Mouse (Mus musculus) liver, embryonic 15.5 days (tissue): ENCODE measurements around the gene Proca1. TPM values are rescaled to one million over a fixed set of nuclear protein-coding genes. Genes with fewer than 3 reads are reported as not detected.
"Not testable (repeated sequence)": the region's sequence is repeated elsewhere in the genome, so short reads cannot be mapped to it uniquely, and the experiment has no call there.

Experiments used
- ATAC-seq: fragments of 200-750 bp; cut with Nextera tagmentation; 2 replicates; pipeline ENCODE4 v1.8.0; 2017; ENCODE audit warnings: moderate number of reproducible peaks, mild to moderate bottlenecking, moderate library complexity; ENCODE audit not compliant: insufficient read depth
- H3K27ac ChIP-seq: fragments of 300-500 bp; sonication (generic); replicated peaks from 2 replicates; pipeline ENCODE4 v1.5.1; 2015; ENCODE audit warnings: mild to moderate bottlenecking, inconsistent platforms
- H3K27me3 ChIP-seq: fragments of 300-500 bp; sonication (generic); 2 replicates; pipeline ENCODE4 v1.6.1; 2015; ENCODE audit warnings: mild to moderate bottlenecking, inconsistent platforms
- H3K36me3 ChIP-seq: fragments of 300-500 bp; sonication (generic); replicated peaks from 2 replicates; pipeline ENCODE4 v1.6.1; 2015; ENCODE audit warnings: moderate library complexity, mild to moderate bottlenecking, inconsistent platforms
- H3K4me1 ChIP-seq: fragments of 300-500 bp; sonication (generic); replicated peaks from 2 replicates; pipeline ENCODE4 v1.6.1; 2015; ENCODE audit warnings: inconsistent platforms
- H3K4me2 ChIP-seq: fragments of 300-500 bp; sonication (generic); 2 replicates; pipeline ENCODE4 v1.6.1; 2015; ENCODE audit warnings: moderate library complexity, mild to moderate bottlenecking, inconsistent platforms
- H3K4me3 ChIP-seq: fragments of 300-500 bp; sonication (generic); replicated peaks from 2 replicates; pipeline ENCODE4 v1.5.1; 2015; ENCODE audit warnings: mild to moderate bottlenecking, inconsistent platforms
- H3K9ac ChIP-seq: fragments of 300-500 bp; sonication (generic); 2 replicates; pipeline ENCODE4 v1.6.1; 2015; ENCODE audit warnings: moderate library complexity, mild to moderate bottlenecking, inconsistent platforms
- H3K9me3 ChIP-seq: fragments of 300-500 bp; sonication (generic); replicated peaks from 2 replicates; pipeline ENCODE4 v1.6.1; 2016; ENCODE audit warnings: inconsistent platforms
- WGBS: fragments of 180-500 bp; shearing (Covaris S2); methylation state at CpG from one replicate; pipeline ENCODE4 v1.1.7; 2015; ENCODE audit warnings: mixed read lengths; ENCODE audit not compliant: insufficient replicate concordance; 5-methylcytosine and 5-hydroxymethylcytosine counted together
- polyA plus RNA-seq: library from polyadenylated mRNA; unstranded; fragments of >200 nt; fragmentation: Nextera tagmentation; extraction: Ambion mirVana; gene quantifications from 2 replicates; pipeline ENCODE4 v1.2.1, GENCODE M21; 2015

Proca1 gene
- polyA plus RNA-seq, 1 experiment from 2014 or later: 0.24 TPM

DNA sequence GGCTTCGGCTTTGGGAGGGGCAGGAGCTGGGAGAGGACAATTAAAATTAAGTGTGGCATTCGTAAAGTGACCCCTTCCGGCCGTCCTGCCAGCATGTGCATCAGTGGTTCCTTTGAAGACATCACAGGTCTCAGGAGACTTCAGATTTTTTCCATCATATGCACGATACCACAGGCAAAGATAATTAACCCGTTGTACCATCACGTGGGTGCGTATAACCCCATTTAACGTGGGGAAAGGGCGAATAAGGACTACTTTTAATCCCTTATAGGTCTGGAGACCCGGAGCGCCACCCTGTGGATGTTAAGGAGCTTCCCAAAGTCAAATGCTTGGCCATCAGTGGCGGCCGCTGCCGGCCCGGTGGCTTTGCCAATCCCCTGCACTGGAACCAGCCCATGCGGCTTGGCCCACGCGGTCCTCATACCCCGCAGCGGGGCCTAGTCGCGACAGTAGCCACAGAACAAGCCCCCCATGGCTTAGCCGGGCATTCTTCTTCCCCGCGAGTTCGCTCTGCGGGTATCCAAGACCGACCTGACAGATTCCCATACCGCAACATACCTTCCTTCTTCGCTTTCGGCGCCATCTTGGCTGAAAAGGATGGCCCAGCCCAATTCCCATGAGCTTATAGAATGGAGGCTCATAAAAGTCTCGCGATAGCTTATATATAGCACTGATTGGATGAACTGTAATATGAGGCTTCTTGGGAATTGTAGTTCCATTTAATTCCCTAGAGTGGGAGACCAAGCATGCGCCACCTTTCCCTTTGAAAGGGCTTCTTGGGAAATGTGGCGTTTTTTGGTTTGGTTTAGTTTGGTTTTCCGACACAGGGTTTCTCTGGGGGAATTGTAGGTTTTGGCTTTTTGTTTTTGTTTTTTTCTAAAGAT, 10.0 kb upstream of the Proca1 start, which contains the start of gene Rpl23a:
Gene Rpl23a, minus strand, starts transcription at position 624 of the 884 bp plus-strand sequence.
- peak within 1 kb of the TSS; percentile 96 for H3K4me2 ChIP-seq
- H3K27me3 ChIP-seq: peaks cover 27% of the 10 kb centered on the region
- H3K27ac ChIP-seq: peak within 1 kb of the TSS; percentile 89
- H3K4me3 ChIP-seq: peak within 1 kb of the TSS; percentile 91
- under 1% methylated on average over 38 of the region's 38 CpGs for WGBS
- H3K9ac ChIP-seq: peak within 1 kb of the TSS; percentile 84
- peaks cover 31% of the 10 kb centered on the region for H3K36me3 ChIP-seq
- peaks cover 50% of the 10 kb centered on the region for H3K4me1 ChIP-seq
- peak; percentile 67 for ATAC-seq
- H3K9me3 ChIP-seq: no peaks in the 10 kb centered on the region

DNA sequence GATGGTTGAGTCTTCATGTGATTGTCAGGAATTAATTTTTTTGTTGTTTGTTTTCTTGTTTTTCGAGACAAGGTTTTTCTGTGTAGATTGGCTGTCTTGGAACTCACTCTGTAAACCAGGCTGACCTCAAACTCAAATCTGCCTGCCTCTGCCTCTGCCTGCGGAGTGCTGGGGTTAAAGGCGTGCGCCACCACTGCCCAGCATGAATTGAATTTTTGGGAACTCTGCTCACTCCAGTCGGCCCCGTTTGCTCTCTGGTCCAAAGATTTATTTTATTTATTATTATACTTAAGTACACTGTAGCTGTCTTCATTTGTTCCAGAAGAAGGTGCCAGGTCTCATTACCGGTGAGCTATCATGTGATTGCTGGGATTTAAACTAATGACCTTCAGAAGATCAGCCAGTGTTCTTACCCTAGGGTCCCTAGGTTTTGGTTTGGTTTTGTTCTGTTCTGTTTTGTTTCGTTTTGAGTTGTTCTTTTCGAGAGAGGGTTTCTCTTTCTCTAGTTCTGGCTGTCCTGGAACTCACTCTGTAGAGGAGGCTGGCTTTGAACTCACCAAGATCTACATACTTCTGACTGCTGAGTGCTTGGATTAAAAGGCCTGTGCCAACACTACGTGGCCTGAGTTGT, 9.2 kb upstream of the Proca1 start:
- Histone ChIP-seq H3K4me1 (peaks cover 55% of the 10 kb centered on the region), H3K9ac (no peak overlapping the region), H3K4me3 (peak overlapping the region; percentile 91)

DNA sequence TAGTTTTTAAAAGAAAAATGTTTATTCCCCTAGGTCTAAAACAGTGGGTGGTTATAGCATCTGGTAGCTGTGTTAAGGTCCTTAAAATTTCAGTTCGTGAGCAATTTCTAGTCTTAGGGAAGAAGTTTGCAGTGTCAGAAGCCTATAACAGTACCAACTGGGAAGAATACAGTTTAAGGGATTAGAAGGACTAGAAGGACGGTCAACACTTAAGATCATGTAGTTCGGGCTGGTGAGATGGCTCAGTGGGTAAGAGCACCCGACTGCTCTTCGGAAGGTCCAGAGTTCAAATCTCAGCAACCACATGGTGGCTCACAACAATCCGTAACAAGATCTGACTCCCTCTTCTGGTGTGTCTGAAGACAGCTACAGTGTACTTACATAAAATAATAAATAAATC, 8.5 kb upstream of the Proca1 start:
- H3K4me3 ChIP-seq, H3K9me3 ChIP-seq, ATAC-seq, H3K27ac ChIP-seq, H3K4me2 ChIP-seq, H3K9ac ChIP-seq: not testable (repeated sequence)
- peaks cover 42% of the 10 kb centered on the region for H3K27me3 ChIP-seq
- peaks cover 27% of the 10 kb centered on the region for H3K36me3 ChIP-seq
- H3K4me1 ChIP-seq: peaks cover 55% of the 10 kb centered on the region
- 84% methylated on average over 6 of the region's 6 CpGs for WGBS

More for the DNA sequence above, 9.2 kb upstream of the Proca1 start:
- Histone ChIP-seq H3K4me2 (peak overlapping the region; percentile 96), H3K27me3 (peaks cover 35% of the 10 kb centered on the region), H3K36me3 (peaks cover 31% of the 10 kb centered on the region), H3K9me3 (no peaks in the 10 kb centered on the region), H3K27ac (no peak overlapping the region)
- WGBS: 39% methylated on average over 10 of the region's 10 CpGs
- no peak for ATAC-seq

DNA sequence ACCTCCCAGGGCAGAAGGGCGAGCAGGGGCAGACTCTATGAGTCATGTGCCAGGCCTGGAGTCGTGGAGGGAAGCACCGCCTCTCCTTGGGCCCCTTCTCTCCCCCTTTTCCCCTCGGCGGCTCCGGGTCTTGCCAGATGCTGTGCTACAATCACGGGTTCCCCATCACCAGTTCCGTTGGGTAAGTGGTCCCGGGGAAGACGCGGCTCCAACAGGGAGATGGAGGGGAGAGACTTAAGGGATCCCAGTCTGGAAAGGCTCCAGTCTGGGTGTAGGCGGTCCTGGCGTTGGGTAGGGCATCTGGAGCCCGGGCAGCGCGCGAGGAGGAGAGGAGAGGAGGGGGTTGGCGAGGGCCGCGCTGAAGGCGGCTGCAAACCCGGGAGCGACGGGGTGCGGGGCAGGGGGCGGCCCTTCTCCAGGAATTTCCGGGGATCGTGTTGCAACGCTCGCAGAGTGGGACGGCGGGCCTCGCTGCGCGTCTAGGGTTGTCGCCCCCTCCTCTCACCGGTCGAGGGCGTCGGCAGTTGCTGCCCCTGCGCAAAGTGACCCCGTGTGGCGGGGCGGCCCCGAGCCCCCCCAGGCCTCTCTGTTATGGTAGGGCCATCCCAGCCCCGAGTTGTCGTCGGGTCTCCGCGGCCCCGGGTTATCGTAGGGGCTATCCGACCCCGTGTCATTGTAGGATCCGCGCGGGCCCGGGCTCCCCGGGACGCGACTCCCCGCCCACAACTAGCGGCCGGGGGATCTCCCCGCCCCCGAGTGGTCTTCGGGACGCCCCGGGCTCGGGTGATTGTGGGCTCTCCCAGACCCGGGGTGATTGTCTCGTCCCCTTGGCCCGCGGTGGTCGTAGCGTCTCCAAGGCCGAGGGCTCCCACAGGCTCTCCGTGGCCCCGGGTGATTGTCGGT, 4.6 kb upstream of the Proca1 start, which contains the start of gene Rab34:
Gene Rab34, plus strand, starts transcription at position 100 of the 903 bp plus-strand sequence.
- Histone ChIP-seq H3K36me3 (no peaks in the 10 kb centered on the region), H3K9ac (peak within 1 kb of the TSS; percentile 49; the same call in 1 of the 2 replicates), H3K4me2 (peak within 1 kb of the TSS; percentile 65), H3K27ac (peak within 1 kb of the TSS; percentile 73), H3K4me3 (peak within 1 kb of the TSS; percentile 56), H3K27me3 (peaks cover 73% of the 10 kb centered on the region), H3K9me3 (no peaks in the 10 kb centered on the region), H3K4me1 (peaks cover 32% of the 10 kb centered on the region)
- WGBS: under 1% methylated on average over 77 of the region's 80 CpGs
- ATAC-seq: peak; percentile 27

DNA sequence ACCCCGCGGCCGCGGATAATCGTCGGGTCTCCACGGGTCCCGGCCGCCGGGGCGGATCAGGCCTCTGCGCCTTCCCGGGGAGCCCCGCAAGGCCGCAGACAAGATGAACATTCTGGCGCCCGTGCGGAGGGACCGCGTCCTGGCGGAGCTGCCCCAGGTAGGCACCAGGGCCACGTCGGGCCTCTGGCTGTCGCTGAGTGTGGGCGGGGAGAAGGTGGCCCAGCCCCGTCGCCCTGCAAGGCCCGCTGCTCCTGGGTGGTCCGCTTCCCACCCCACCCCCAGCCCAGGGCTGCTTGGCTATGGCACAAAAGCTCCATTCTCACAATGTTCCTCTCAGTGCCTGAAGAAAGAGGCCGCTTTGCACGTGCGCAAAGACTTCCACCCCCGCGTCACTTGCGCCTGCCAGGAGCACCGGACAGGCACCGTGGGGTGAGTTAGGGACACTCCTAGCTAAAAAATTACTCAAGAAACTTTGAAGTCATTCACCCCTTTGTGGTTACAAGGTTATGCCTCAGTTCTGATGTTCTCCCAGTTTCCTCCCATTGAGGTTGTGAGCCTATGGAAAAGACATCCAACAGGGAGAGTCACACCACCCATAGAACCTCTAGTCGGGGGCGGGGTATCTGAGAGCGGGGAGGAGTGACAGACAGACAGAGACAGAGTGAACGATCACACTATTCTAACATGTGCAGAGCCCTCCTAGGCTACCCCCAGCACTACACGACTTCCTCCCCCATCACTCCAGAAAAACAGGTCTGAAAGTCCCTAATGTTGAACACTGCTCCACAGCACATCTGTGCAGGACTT, 3.8 kb upstream of the Proca1 start:
- peaks cover 79% of the 10 kb centered on the region for H3K27me3 ChIP-seq
- no peaks in the 10 kb centered on the region for H3K9me3 ChIP-seq
- H3K9ac ChIP-seq: peak overlapping the region; percentile 49; the same call in 1 of the 2 replicates
- H3K4me1 ChIP-seq: peaks cover 28% of the 10 kb centered on the region
- WGBS: 4% methylated on average over 42 of the region's 42 CpGs
- H3K27ac ChIP-seq: peak overlapping the region; percentile 73
- ATAC-seq: peak; percentile 53
- H3K4me3 ChIP-seq: peak overlapping the region; percentile 56
- peak overlapping the region; percentile 65 for H3K4me2 ChIP-seq
- H3K36me3 ChIP-seq: no peaks in the 10 kb centered on the region

DNA sequence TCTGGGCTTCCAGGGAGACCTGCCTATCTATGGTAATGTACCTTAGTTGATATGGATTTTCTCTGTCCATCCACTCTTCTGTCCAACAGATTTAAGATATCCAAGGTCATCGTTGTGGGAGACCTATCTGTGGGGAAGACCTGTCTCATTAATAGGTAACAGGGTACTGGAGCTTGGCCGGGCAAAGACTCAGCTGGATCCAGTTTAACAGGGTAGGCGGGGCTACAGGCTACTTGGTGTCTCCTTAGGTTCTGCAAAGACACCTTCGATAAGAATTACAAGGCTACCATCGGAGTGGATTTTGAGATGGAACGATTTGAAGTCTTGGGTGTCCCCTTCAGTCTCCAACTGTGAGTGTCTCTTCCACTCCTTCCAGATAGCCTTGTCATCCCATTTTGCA, 3.2 kb upstream of the Proca1 start:
- Histone ChIP-seq H3K36me3 (no peaks in the 10 kb centered on the region), H3K9ac (no peak overlapping the region), H3K4me1 (peaks cover 31% of the 10 kb centered on the region), H3K27ac (no peak overlapping the region), H3K9me3 (no peaks in the 10 kb centered on the region), H3K27me3 (peaks cover 79% of the 10 kb centered on the region), H3K4me3 (no peak overlapping the region), H3K4me2 (peak overlapping the region; percentile 65)
- 57% methylated on average over 6 of the region's 6 CpGs for WGBS
- no peak for ATAC-seq

DNA sequence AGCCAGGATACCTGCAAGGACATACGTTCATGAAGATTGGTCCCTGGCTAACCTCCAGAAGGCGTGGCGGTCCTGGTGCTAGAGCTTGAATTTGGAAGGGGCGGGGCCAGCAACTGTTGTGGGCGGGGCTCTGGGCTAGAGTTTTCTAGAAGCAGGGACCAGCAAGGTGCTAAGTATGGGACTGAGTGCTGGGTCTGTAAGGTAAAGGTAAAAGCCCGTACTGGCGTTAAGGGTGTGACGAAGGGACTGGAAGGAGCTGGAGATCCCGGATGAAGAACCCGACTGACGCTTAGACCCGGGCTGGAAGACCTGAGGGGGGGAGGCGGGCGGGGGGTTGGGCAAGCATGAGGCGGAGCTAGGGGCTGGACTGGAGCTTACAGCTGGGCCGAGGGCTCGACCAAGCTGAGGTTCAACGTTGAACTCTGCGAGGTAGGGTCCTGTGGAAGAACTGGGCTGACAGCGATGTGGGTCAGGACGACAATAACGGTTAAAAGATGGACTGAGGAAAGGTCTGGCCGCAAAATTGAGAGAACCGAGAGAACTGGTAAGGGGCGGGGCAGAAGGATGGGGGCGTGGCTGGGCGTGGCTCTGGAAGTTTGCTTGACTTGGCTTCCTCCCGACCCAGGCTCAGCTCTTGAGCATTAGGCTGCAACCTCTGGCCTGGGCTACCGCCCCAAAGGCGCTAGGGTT, 1.4 kb downstream of the Proca1 start:
- 1% methylated on average over 30 of the region's 30 CpGs for WGBS
- Histone ChIP-seq H3K27ac (no peak overlapping the region), H3K4me3 (peak overlapping the region; percentile 64)

DNA sequence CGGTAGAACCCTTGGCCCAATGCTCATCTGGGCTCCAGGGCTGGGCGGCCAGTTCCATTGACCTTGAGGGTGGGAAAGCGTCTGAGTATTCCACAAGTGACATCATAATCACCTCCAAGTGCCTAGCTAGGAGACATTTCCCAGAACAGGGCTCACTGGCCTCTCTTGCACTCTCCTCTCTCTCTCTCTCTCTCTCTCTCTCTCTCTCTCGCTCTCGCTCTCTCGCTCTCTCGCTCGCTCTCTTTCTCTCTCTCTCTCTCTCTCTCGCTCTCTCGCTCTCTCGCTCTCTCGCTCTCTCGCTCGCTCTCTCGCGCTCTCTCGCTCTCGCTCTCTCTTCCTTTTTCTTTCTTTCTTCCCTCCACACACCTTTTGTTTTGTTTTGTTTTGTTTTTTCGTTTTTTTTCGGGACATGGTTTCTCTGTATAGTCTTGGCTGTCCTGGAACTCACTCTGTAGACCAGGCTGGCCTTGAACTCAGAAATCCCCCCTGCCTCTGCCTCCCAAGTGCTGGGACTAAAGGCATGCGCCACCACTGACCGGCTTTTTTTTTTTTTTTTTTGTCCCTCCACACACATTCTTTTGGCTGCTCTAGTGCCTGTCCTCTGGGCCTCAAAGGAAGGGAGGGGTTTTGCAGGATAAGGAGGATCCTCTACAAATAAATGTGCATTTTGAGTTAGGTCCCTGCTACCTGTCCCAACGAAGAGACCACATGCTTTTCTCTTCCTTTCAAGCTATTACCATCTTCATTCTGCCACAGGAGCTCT, 2.1 kb downstream of the Proca1 start:
- WGBS: 56% methylated on average over 23 of the region's 23 CpGs
- H3K27ac ChIP-seq: no peak overlapping the region
- H3K9ac ChIP-seq: peak overlapping the region; percentile 50; the same call in 1 of the 2 replicates

More for the DNA sequence above, 1.4 kb downstream of the Proca1 start:
- H3K36me3 ChIP-seq: no peaks in the 10 kb centered on the region
- peak; percentile 77 for ATAC-seq
- H3K27me3 ChIP-seq: peaks cover 38% of the 10 kb centered on the region
- no peaks in the 10 kb centered on the region for H3K9me3 ChIP-seq
- H3K4me1 ChIP-seq: peaks cover 24% of the 10 kb centered on the region
- H3K9ac ChIP-seq: peak overlapping the region; percentile 50
- H3K4me2 ChIP-seq: peak overlapping the region; percentile 87

DNA sequence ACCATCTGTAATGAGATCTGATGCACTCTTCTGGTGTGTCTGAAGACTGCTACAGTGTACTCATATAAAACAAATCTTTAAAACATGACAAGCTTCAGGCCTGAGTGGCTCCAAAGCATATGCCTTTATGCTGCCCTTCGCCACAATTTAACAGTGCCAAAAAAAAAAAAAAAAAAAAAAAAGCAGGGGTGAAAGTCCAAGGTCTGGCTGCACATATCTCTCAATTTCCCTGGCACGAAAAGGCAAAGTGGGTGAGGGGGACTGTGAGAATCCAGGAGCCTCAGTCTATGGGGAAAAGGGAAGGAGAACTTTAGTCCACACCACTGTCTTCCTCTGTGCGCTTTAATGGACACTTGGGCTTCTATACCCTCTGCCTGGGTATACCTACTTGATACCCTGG, 9.2 kb downstream of the Proca1 start:
- no peak overlapping the region for H3K27ac ChIP-seq
- WGBS: 77% methylated on average over 3 of the region's 3 CpGs
- no peaks in the 10 kb centered on the region for H3K4me1 ChIP-seq
- H3K4me3 ChIP-seq: no peak overlapping the region
- peaks cover 29% of the 10 kb centered on the region for H3K36me3 ChIP-seq
- H3K4me2 ChIP-seq: no peak overlapping the region
- H3K9me3 ChIP-seq: no peaks in the 10 kb centered on the region
- no peak overlapping the region for H3K9ac ChIP-seq
- ATAC-seq: no peak
- no peaks in the 10 kb centered on the region for H3K27me3 ChIP-seq

More for the DNA sequence above, 2.1 kb downstream of the Proca1 start:
- peak overlapping the region; percentile 64 for H3K4me3 ChIP-seq
- H3K4me2 ChIP-seq: peak overlapping the region; percentile 87
- no peak; the same call in 1 of the 2 replicates for ATAC-seq
- no peaks in the 10 kb centered on the region for H3K9me3 ChIP-seq
- no peaks in the 10 kb centered on the region for H3K36me3 ChIP-seq
- peaks cover 16% of the 10 kb centered on the region for H3K4me1 ChIP-seq
- peaks cover 31% of the 10 kb centered on the region for H3K27me3 ChIP-seq
